Mouse (Mus musculus) limb, embryonic 15.5 days (tissue): ENCODE measurements around the gene Rora. TPM values are rescaled to one million over a fixed set of nuclear protein-coding genes. Genes with fewer than 3 reads are reported as not detected.

ENCODE experiments used
- ATAC-seq: fragments of 200-750 bp; cut with Nextera tagmentation; 2 replicates; pipeline ENCODE4 v1.8.0; 2017; ENCODE audit warnings: low read depth, moderate TSS enrichment; ENCODE audit not compliant: insufficient number of reproducible peaks, low FRiP score, low TSS enrichment
- H3K27ac ChIP-seq: fragments of 300-500 bp; sonication (generic); 2 replicates; pipeline ENCODE4 v1.5.1; 2015; ENCODE audit warnings: moderate library complexity, mild to moderate bottlenecking, inconsistent platforms
- H3K27me3 ChIP-seq: fragments of 300-500 bp; sonication (generic); 2 replicates; pipeline ENCODE4 v1.6.1; 2015; ENCODE audit warnings: inconsistent platforms
- H3K36me3 ChIP-seq: fragments of 300-500 bp; sonication (generic); 2 replicates; pipeline ENCODE4 v1.6.1; 2015; ENCODE audit warnings: inconsistent platforms
- H3K4me1 ChIP-seq: fragments of 300-500 bp; sonication (generic); 2 replicates; pipeline ENCODE4 v1.6.1; 2015; ENCODE audit warnings: inconsistent platforms
- H3K4me2 ChIP-seq: fragments of 300-500 bp; sonication (generic); 2 replicates; pipeline ENCODE4 v1.6.1; 2015; ENCODE audit warnings: mild to moderate bottlenecking, inconsistent platforms
- H3K4me3 ChIP-seq: fragments of 300-500 bp; sonication (generic); 2 replicates; pipeline ENCODE4 v1.5.1; 2015; ENCODE audit warnings: mild to moderate bottlenecking, inconsistent platforms
- H3K9ac ChIP-seq: fragments of 300-500 bp; sonication (generic); 2 replicates; pipeline ENCODE4 v1.6.1; 2015; ENCODE audit warnings: inconsistent platforms
- H3K9me3 ChIP-seq: fragments of 300-500 bp; sonication (generic); 2 replicates; pipeline ENCODE4 v1.6.1; 2016; ENCODE audit warnings: inconsistent platforms
- WGBS: fragments of 180-500 bp; shearing (Covaris S2); methylation state at CpG from one replicate; pipeline ENCODE4 v1.1.7; 2015; 5-methylcytosine and 5-hydroxymethylcytosine counted together
- polyA plus RNA-seq: library from polyadenylated mRNA; unstranded; fragments of >200 nt; fragmentation: Nextera tagmentation; extraction: Ambion mirVana; gene quantifications from 2 replicates; pipeline ENCODE4 v1.2.1, GENCODE M21; 2015

Gene Rora
- polyA plus RNA-seq, 1 experiment from 2014 or later, result 25.4 TPM

- 29% methylated on average over 4 of the region's 4 CpGs for WGBS
- Histone ChIP-seq H3K27ac (0 out of 2 replicates have a peak overlapping the region, but pooled peaks have one; percentile 24), H3K36me3 (no peaks in the 10 kb centered on the region), H3K9me3 (no peaks in the 10 kb centered on the region), H3K27me3 (no peaks in the 10 kb centered on the region), H3K4me1 (peaks cover 31% of the 10 kb centered on the region), H3K9ac (no peak overlapping the region), H3K4me3 (no peak overlapping the region), H3K4me2 (no peak overlapping the region)
- ATAC-seq, result peak; percentile 74
Measured at GRCm38 (mm10) chr9:68942595-68943011, 289.0 kb downstream of the Rora start.

GRCm38 (mm10) chr9:68944026-68944425, 290.4 kb downstream of the Rora start:
- no peak overlapping the region for H3K27ac ChIP-seq
- H3K27me3 ChIP-seq, result no peaks in the 10 kb centered on the region
- H3K36me3 ChIP-seq, result no peaks in the 10 kb centered on the region
- no peak overlapping the region for H3K4me2 ChIP-seq
- peaks cover 31% of the 10 kb centered on the region for H3K4me1 ChIP-seq
- H3K9ac ChIP-seq, result no peak overlapping the region
- no peak overlapping the region for H3K4me3 ChIP-seq
- H3K9me3 ChIP-seq, result no peaks in the 10 kb centered on the region
- no peak for ATAC-seq
- 92% methylated on average over 3 of the region's 3 CpGs for WGBS

- Histone ChIP-seq H3K9me3 (no peaks in the 10 kb centered on the region), H3K4me2 (no peak overlapping the region), H3K27ac (no peak overlapping the region), H3K36me3 (no peaks in the 10 kb centered on the region), H3K27me3 (no peaks in the 10 kb centered on the region), H3K4me1 (peaks cover 6% of the 10 kb centered on the region; the same call in 1 of the 2 replicates), H3K9ac (no peak overlapping the region), H3K4me3 (no peak overlapping the region)
- no peak for ATAC-seq
- 18% methylated on average over 6 of the region's 6 CpGs for WGBS
Measured at GRCm38 (mm10) chr9:68947707-68948106, 294.1 kb downstream of the Rora start.

GRCm38 (mm10) chr9:68948141-68948540, 294.6 kb downstream of the Rora start:
- H3K27ac ChIP-seq, result no peak overlapping the region
- no peak overlapping the region for H3K4me2 ChIP-seq
- no peak for ATAC-seq
- H3K9me3 ChIP-seq, result no peaks in the 10 kb centered on the region
- H3K27me3 ChIP-seq, result no peaks in the 10 kb centered on the region
- H3K36me3 ChIP-seq, result no peaks in the 10 kb centered on the region
- no peak overlapping the region for H3K9ac ChIP-seq
- peaks cover 4% of the 10 kb centered on the region; the same call in 1 of the 2 replicates for H3K4me1 ChIP-seq
- 71% methylated on average over 3 of the region's 3 CpGs for WGBS
- H3K4me3 ChIP-seq, result no peak overlapping the region

GRCm38 (mm10) chr9:68956210-68956874, 302.8 kb downstream of the Rora start:
- Histone ChIP-seq H3K36me3 (no peaks in the 10 kb centered on the region), H3K9ac (no peak overlapping the region), H3K4me1 (peaks cover 6% of the 10 kb centered on the region; the same call in 1 of the 2 replicates), H3K4me3 (no peak overlapping the region), H3K27me3 (no peaks in the 10 kb centered on the region), H3K9me3 (no peaks in the 10 kb centered on the region), H3K27ac (0 out of 2 replicates have a peak overlapping the region, but pooled peaks have one; percentile 2), H3K4me2 (no peak overlapping the region)
- WGBS, result 23% methylated on average over 12 of the region's 12 CpGs
- ATAC-seq, result 0 out of 2 replicates have a peak, but pooled peaks have one; percentile 24

- H3K4me2 ChIP-seq, result no peak overlapping the region
- ATAC-seq, result no peak
- no peaks in the 10 kb centered on the region for H3K9me3 ChIP-seq
- H3K4me3 ChIP-seq, result no peak overlapping the region
- peaks cover 6% of the 10 kb centered on the region; the same call in 1 of the 2 replicates for H3K4me1 ChIP-seq
- no peaks in the 10 kb centered on the region for H3K36me3 ChIP-seq
- no peak overlapping the region for H3K27ac ChIP-seq
- H3K27me3 ChIP-seq, result no peaks in the 10 kb centered on the region
- H3K9ac ChIP-seq, result no peak overlapping the region
- 49% methylated on average over 5 of the region's 5 CpGs for WGBS
Measured at GRCm38 (mm10) chr9:68956938-68957573, 303.5 kb downstream of the Rora start.

GRCm38 (mm10) chr9:68957793-68958192, 304.2 kb downstream of the Rora start:
- H3K4me3 ChIP-seq, result no peak overlapping the region
- no peak for ATAC-seq
- H3K4me1 ChIP-seq, result peaks cover 6% of the 10 kb centered on the region; the same call in 1 of the 2 replicates
- H3K4me2 ChIP-seq, result no peak overlapping the region
- H3K36me3 ChIP-seq, result no peaks in the 10 kb centered on the region
- H3K9ac ChIP-seq, result no peak overlapping the region
- no peak overlapping the region for H3K27ac ChIP-seq
- H3K27me3 ChIP-seq, result no peaks in the 10 kb centered on the region
- 85% methylated on average over 3 of the region's 3 CpGs for WGBS
- H3K9me3 ChIP-seq, result no peaks in the 10 kb centered on the region

GRCm38 (mm10) chr9:68958919-68959318, 305.3 kb downstream of the Rora start:
- H3K4me3 ChIP-seq, result no peak overlapping the region
- no peak for ATAC-seq
- peaks cover 6% of the 10 kb centered on the region; the same call in 1 of the 2 replicates for H3K4me1 ChIP-seq
- no peaks in the 10 kb centered on the region for H3K27me3 ChIP-seq
- no peak overlapping the region for H3K9ac ChIP-seq
- no peak overlapping the region for H3K4me2 ChIP-seq
- H3K9me3 ChIP-seq, result no peaks in the 10 kb centered on the region
- H3K27ac ChIP-seq, result no peak overlapping the region
- 63% methylated on average over 5 of the region's 5 CpGs for WGBS
- H3K36me3 ChIP-seq, result no peaks in the 10 kb centered on the region

GRCm38 (mm10) chr9:68963898-68964297, 310.3 kb downstream of the Rora start:
- H3K36me3 ChIP-seq, result no peaks in the 10 kb centered on the region
- 0 out of 2 replicates have a peak, but pooled peaks cover 6% of the 10 kb centered on the region for H3K27me3 ChIP-seq
- H3K4me3 ChIP-seq, result no peak overlapping the region
- H3K9ac ChIP-seq, result no peak overlapping the region
- H3K4me1 ChIP-seq, result no peaks in the 10 kb centered on the region
- no peak for ATAC-seq
- H3K27ac ChIP-seq, result no peak overlapping the region
- H3K4me2 ChIP-seq, result no peak overlapping the region
- 83% methylated on average over 5 of the region's 5 CpGs for WGBS
- no peaks in the 10 kb centered on the region for H3K9me3 ChIP-seq

GRCm38 (mm10) chr9:68966540-68966939, 313.0 kb downstream of the Rora start:
- Histone ChIP-seq H3K27me3 (0 out of 2 replicates have a peak, but pooled peaks cover 6% of the 10 kb centered on the region), H3K4me1 (no peaks in the 10 kb centered on the region), H3K4me3 (no peak overlapping the region), H3K9me3 (no peaks in the 10 kb centered on the region), H3K27ac (no peak overlapping the region), H3K9ac (no peak overlapping the region), H3K36me3 (no peaks in the 10 kb centered on the region), H3K4me2 (no peak overlapping the region)
- ATAC-seq, result no peak
- WGBS, result 48% methylated on average over 13 of the region's 13 CpGs

GRCm38 (mm10) chr9:68970074-68970473, 316.5 kb downstream of the Rora start:
- H3K9me3 ChIP-seq, result no peaks in the 10 kb centered on the region
- H3K36me3 ChIP-seq, result no peaks in the 10 kb centered on the region
- H3K4me2 ChIP-seq, result no peak overlapping the region
- 67% methylated on average over 6 of the region's 6 CpGs for WGBS
- 0 out of 2 replicates have a peak, but pooled peaks cover 6% of the 10 kb centered on the region for H3K27me3 ChIP-seq
- no peaks in the 10 kb centered on the region for H3K4me1 ChIP-seq
- no peak overlapping the region for H3K9ac ChIP-seq
- no peak overlapping the region for H3K4me3 ChIP-seq
- ATAC-seq, result no peak
- H3K27ac ChIP-seq, result no peak overlapping the region

- Histone ChIP-seq H3K4me1 (0 out of 2 replicates have a peak, but pooled peaks cover 4% of the 10 kb centered on the region), H3K4me3 (no peak overlapping the region), H3K36me3 (no peaks in the 10 kb centered on the region), H3K9ac (no peak overlapping the region), H3K9me3 (no peaks in the 10 kb centered on the region), H3K27ac (no peak overlapping the region), H3K27me3 (0 out of 2 replicates have a peak, but pooled peaks cover 2% of the 10 kb centered on the region), H3K4me2 (no peak overlapping the region)
- no peak for ATAC-seq
- 85% methylated on average over 7 of the region's 7 CpGs for WGBS
Measured at GRCm38 (mm10) chr9:68972277-68972676, 318.7 kb downstream of the Rora start.
